Mouse (Mus musculus): ENCODE data around the gene Poc1a.

The Poc1a gene

GRCm38 (mm10) chr9:106338462-106339172, 57.8 kb downstream of the Poc1a start:
- peak; percentile 15 for DNase-seq (ENCODE audit: low spot score)

GRCm38 (mm10) chr9:106339173-106339558, 58.3 kb downstream of the Poc1a start:
- DNase-seq (ENCODE audit: low spot score) = no peak

GRCm38 (mm10) chr9:106339730-106340129, 58.9 kb downstream of the Poc1a start:
- DNase-seq (ENCODE audit: low spot score) = no peak

- no peak for DNase-seq (ENCODE audit: low spot score)
These were observed 59.8 kb downstream of the Poc1a start for GRCm38 (mm10) chr9:106340501-106341312.

GRCm38 (mm10) chr9:106341313-106341686, 60.4 kb downstream of the Poc1a start:
- no peak for DNase-seq (ENCODE audit: low spot score)

- DNase-seq (ENCODE audit: low spot score) = no peak
These were observed 61.7 kb downstream of the Poc1a start for GRCm38 (mm10) chr9:106342573-106342972.

- DNase-seq (ENCODE audit: low spot score) = peak; percentile 64
These were observed 64.3 kb downstream of the Poc1a start for GRCm38 (mm10) chr9:106345167-106345566.

- DNase-seq (ENCODE audit: low spot score) = no peak
These were observed 64.8 kb downstream of the Poc1a start for GRCm38 (mm10) chr9:106345630-106346029.

- no peak for DNase-seq (ENCODE audit: low spot score)
These were observed 67.4 kb downstream of the Poc1a start for GRCm38 (mm10) chr9:106348281-106348680.

GRCm38 (mm10) chr9:106349075-106349474, 68.2 kb downstream of the Poc1a start:
- no peak for DNase-seq (ENCODE audit: low spot score)

- DNase-seq (ENCODE audit: low spot score) = no peak
These were observed 70.3 kb downstream of the Poc1a start for GRCm38 (mm10) chr9:106351178-106351577.

- DNase-seq (ENCODE audit: low spot score) = peak; percentile 35
These were observed 72.9 kb downstream of the Poc1a start for GRCm38 (mm10) chr9:106353779-106354178.

GRCm38 (mm10) chr9:106354810-106355209, 73.9 kb downstream of the Poc1a start:
- no peak for DNase-seq (ENCODE audit: low spot score)

- DNase-seq (ENCODE audit: low spot score) = no peak
These were observed 74.5 kb downstream of the Poc1a start for GRCm38 (mm10) chr9:106355217-106355974.

- DNase-seq (ENCODE audit: low spot score) = no peak
These were observed 75.1 kb downstream of the Poc1a start for GRCm38 (mm10) chr9:106355975-106356286.

- DNase-seq (ENCODE audit: low spot score) = no peak
These were observed 75.5 kb downstream of the Poc1a start for GRCm38 (mm10) chr9:106356323-106356844.

- no peak for DNase-seq (ENCODE audit: low spot score)
These were observed 76.3 kb downstream of the Poc1a start for GRCm38 (mm10) chr9:106357167-106357566.

- no peak for DNase-seq (ENCODE audit: low spot score)
These were observed 78.4 kb downstream of the Poc1a start for GRCm38 (mm10) chr9:106359297-106359696.

GRCm38 (mm10) chr9:106361140-106361539, 80.3 kb downstream of the Poc1a start:
- peak; percentile 53 for DNase-seq (ENCODE audit: low spot score)

GRCm38 (mm10) chr9:106365333-106365732, 84.5 kb downstream of the Poc1a start:
- DNase-seq (ENCODE audit: low spot score) = no peak

- no peak for DNase-seq (ENCODE audit: low spot score)
These were observed 85.3 kb downstream of the Poc1a start for GRCm38 (mm10) chr9:106366188-106366587.

- peak; percentile 40 for DNase-seq (ENCODE audit: low spot score)
These were observed 86.1 kb downstream of the Poc1a start for GRCm38 (mm10) chr9:106367001-106367400.

Measured in MN1 (cell line).